Mouse (Mus musculus) neutrophil, adult 5-6 weeks (primary cell): Measurements from ENCODE around the gene Dact2. TPM values are rescaled to one million over a fixed set of nuclear protein-coding genes. Genes with fewer than 3 reads are reported as not detected.

ENCODE experiments used
- ATAC-seq: fragments of 151-379, 151-347 bp; 2 replicates; pipeline ENCODE4 v1.8.0; 2017; ENCODE audit warnings: mild to moderate bottlenecking, moderate TSS enrichment; ENCODE audit not compliant: insufficient number of reproducible peaks, poor library complexity, low FRiP score, severe bottlenecking; ENCODE audit errors: extremely low read depth
- total RNA-seq: library from RNA; stranded (forward); fragments of 200-1000 nt; gene quantifications from 2 replicates; pipeline ENCODE4 v1.2.3, GENCODE M21; 2017

Gene Dact2
- total RNA-seq, 1 experiment from 2014 or later = not detected

DNA sequence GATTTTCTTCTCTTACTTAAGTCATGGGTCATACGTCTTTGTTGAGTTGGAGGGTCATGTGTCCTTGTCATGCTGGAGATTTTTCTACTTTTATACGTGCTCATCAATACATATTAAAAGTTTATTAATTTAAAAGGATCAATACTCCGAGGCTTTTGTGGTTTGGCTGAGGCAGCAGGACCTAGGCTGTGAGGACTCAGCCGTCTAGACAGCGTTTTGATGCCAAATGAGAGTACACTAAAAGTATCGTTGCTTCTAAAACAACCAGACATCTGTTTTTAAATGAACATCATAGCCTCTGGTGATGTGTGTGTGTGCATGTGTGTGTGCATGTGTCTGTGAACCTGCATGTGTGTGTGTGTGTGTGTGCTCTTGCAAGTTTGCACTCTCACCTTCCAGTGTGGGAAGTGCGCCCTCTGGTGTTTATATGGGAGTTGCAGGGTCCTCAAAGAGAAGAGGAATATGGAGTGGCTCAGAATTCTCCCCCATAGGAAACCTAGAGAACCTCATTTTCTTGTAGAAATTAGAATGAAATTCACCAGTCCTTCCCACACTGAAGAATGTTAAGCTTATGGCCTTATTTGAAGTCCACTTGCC, 16.6 kb upstream of the Dact2 start:
- ATAC-seq = no peak

DNA sequence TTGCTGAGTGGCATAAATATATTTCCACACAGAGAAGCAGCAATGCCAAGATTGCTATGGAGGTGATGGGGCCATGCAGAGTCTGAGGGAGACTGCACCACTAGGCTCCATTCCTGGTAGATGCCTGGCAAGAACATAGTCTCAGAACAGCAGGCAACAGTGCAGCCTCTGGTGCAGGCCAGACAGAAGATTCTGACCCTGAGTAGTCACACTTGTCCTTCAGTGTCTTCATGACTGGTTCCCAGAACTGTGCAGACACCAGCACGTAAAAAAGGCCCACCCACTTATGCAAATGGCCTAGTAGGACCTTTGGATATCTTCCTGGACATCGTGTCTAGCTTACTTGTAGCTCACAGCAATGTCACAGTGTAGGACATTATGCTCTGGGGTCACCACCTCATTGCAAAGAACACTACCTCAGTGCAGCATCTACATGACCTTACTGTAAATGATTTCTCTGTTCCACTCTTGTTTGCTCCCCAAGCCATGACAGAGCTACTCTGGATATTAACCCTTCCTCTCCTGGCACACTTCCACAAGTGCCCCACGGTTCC, 9.9 kb upstream of the Dact2 start:
- no peak for ATAC-seq

DNA sequence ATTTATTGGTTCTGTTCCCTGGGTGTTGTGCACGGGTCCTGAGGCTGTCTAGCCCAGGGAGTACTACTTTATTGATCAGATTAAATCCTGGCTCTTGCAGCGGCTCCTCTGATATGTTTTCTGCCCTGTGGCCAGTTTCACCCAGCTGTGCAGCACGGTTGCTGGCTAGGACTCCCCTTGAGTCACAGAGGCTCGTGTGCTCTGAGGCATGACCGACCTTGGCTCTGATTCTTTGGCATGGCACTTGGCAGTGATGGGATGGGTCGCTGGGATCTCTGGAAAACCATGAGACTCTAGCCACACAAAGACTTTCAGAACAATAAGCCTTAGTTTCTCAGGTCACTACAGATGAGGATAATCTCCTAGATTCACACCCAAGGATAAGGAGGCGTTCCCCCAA, 8.7 kb upstream of the Dact2 start:
- no peak for ATAC-seq

DNA sequence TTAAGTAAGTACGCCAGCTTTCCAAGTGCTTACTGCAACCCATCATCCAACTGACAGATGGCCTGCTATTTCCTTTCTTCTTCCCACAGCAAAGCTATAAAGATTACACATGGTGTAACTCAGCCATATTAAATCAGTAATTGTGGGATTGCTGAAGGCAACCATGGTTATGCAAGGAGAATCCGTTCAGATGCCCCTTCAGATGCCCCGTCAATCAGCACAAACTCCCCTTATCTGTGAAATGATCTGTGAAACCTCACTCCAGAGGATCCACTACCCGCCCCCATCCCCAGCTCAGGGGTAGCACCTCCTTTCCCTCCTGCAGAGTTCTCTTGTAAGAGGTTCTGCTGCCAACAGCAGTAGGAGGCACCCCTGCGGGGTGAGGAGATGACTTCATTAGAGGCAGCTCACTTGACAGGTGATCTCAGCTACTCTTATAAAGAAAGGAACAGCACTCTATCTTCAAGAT, 3.0 kb upstream of the Dact2 start:
- no peak for ATAC-seq

DNA sequence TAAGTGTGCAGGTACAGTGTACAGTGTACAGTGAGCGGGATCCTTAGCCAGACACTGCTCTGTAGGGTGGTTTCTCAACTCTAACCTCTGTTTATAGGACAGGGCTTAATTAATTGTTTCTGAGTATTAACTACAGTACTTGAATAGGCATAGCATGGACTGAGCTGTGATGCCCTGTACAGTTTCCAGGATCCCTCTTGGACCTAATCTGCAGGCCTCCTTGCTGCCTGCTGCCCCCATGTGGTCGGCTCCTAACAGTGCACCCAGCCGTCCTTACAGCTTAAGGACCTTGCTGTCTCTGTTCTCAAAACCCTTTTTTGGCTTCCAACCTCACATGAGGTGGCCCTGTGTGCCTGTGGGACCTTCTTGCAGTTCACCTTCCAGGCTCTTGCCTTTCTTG, 2.0 kb upstream of the Dact2 start:
- ATAC-seq = no peak

DNA sequence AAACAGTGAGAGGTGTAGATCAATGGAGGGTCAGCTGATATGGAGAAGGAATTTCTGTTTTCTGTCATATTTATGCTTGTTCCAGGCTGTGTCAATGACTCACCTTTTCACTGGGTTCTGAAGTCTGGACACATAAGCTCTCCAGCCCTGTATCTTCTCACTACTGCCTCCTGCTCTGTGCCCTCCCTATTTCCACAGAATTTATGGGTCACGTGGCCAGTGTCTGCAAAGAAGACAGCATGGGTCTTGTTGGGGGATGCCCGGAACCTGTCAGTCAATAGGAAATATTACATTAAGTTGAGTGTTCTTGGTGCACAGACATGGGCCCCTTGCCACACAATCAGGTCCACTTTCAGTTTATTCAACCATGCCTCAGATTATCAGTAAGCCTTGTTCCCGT, 1.1 kb upstream of the Dact2 start:
- no peak for ATAC-seq

DNA sequence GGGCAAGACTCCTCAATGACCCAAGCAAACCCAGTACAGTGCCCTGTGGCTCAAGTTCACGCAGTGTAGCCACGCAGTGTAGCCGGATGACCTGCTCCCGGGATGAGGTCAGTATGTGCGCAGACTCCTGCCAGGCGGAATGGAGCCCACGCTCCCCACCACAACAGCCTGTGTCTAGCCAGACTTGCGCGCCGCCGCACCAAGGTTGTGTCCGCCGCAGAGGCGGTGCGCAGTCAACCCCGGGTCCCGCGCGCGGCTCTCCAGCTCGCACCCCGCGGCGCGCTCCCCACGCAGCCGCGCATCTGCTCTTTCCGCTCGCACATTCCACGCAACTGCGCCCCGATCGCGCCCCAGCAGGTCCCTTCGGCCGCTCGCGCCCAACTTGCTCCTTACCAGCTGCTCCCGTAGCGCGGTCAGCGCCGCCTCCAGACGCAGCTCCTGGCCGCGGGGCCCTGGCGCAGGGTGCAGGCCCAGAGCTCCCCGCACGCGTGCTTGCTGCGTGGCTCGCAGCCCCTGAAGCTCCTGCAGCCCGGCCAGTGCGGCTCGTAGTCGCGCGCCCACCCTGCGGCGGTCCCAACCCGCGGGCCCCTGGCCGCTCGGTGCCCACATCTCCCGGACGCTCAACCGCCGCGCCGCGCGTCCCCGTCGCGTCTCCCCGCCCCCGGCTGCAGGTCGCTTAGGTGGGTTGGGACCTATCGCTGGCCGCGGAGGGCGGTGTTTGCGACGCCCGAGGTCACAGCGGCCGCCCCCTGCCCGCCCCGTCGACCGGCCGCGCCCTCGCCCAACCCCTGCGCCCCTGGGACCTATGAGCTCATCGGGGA, 773 bp downstream of the Dact2 start:
- no peak for ATAC-seq

DNA sequence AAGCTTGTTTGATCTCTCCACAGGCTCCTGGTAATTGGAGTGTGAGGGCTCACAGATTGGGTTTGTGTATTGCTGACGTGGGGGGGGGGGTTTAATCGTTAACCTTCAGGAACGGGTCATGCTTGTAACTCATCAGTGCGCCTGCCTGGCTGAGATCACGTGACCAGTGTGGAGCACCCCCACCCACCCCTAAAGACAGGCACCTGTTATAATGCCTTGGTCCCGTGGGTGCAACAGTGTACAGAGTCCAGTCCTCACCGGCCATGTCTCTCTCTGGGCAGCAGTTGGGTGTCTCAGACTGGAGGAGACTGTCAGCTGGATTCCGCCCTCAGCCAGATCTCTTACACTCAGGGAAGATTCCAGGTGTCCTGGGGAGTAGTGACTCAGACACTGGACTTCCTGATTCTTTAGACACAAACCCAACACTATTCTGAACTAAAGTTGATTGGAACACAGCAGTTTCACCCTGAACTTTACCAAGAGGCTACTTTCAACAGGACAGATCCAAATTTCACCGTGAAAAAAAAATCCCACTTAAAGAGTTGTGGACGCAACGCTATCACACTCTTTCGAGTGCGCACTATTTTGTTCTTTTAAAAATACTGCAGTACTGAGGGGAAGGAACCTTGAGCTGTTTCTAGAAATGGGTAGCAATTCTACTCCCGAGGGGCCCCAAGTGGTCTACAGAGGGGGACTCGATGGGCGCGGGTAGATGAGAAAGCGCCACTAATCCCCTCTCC, 1.6 kb downstream of the Dact2 start:
- ATAC-seq = no peak

DNA sequence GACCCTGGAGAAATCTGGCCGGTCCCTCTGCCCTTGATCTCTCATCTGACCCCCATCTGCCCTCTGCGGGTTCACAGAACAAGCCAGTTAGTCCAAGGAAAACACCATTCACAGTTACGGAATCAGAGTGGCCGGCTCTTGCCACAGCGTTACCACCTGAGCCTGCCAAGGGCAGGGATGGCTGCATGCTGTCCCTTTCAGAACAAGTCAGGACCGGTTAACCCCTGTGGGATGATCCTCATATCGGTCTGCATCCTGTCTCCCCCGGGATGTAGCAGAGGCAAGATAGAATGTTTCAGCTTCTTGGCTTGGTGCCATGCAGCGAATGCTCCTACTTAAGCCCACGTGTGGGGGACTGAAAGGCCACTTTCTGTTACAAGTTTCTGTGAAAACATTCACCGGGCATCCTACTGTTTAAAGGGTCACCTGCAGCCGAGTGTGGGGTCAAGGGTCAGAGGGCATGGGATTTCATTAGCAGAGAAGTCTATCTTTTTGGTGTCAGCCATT, 2.8 kb downstream of the Dact2 start:
- ATAC-seq = no peak

DNA sequence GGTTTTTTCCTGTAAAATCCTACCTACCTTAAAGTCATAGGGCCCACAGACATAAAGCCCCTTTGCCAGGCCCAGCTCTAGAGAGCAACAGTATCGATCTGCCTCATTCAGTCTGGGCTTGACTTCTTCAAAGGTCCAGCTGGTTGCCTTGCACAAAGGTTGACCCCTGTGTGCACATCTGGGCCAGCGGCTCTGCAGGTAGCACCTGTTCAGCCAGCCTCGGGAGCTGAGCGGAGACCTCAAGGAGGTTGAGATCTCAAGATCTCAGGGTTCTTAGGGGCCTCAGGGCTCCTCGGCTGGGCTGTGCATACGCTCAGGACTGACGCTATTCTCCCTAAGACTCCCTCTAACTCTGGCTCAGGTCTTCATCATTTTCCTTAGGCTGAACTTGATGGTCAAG, 3.9 kb downstream of the Dact2 start:
- no peak for ATAC-seq

DNA sequence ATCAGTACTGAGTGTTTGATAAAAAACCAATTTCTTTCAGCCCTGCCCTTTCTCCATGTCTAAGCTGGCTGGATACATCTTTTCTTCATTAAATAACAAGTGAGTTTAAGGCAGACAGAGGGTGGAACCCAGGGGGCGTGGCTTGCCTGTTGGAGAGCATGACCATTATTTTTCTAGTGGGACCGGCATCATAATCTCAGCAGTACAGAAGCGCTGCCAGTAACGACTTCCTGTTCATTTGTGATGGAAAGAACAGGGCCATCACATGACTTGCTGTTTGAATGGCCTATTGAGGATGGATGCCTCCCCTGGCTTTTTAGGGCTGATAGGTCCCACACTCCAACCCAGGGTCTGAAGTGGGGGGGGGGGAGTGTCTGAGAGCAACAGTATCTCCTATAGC, 4.5 kb downstream of the Dact2 start:
- no peak for ATAC-seq

DNA sequence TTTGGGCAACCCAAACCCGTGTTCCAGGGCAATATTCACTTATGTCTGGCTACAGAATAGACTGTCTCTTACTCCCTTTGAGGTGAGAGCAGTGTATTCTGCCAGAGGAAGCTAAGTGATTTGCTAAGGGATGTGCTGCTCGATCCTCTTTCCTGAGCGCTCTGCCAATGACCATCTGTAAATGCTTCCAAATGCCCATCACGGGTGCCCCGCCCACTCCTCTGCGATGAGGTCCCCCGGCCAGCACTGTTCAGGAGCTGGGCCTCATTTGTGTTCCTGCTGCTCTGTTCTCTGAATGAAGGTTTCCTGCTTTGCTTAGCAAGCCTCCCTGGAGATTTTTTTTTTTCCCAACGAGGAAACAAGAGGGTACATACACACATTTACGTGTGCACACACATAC, 11.2 kb downstream of the Dact2 start:
- no peak for ATAC-seq

DNA sequence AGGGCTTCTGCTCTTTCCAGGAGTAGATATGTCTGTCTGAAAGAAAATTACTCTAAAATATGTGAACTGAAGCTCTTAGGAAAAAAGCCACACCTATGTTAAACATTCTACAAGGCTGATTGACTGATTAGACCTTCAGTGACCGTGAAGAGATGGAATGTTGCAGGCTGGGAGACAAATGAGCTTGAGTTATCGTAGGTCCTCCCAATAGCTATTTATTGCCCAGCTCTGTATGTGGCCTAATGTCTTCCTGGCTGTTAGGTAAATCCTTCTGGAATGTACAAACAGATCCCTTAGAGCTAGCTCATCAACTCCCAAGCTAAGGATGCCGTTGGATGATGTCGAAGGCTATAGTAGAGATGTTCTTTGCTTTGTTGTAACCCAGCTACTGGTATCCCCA, 11.7 kb downstream of the Dact2 start:
- no peak for ATAC-seq

DNA sequence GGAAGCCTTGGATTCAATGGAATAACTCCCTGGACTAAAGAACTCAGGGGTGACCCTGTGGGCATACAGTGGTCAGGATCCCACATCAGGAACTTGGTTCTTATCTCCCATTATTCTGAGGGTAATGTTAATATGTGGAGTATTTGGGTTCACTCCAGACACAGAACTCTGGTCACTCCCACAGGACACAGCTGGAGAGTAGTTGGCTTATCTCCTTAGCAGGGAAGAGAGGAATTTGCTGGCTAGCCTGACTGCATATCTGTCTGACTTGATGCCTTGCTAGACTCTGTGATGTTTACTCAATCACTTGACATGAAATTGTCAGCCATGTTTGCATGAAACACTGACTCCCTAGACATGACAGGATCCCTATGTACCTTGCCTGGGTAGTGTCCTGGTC, 15.6 kb downstream of the Dact2 start:
- no peak for ATAC-seq

DNA sequence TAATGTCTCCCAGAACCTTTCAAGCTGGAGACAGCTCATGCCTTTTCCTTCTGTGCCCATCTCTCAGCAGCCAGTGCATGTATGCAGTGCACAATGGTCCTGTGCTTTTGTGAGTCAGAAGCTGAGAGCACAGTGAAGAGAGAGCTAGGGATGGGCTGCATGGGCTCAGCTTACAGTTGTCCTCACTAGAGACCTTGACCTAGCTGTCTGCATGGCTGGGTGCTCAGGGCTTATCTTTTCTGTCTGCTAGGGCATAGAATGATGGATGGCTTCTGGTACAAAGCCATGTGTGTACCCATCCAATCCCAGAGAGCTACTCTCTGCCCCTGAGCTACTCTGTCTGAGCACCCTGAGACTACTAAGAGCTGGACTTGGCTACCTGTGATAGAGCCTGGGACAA, 17.0 kb downstream of the Dact2 start:
- ATAC-seq = no peak

DNA sequence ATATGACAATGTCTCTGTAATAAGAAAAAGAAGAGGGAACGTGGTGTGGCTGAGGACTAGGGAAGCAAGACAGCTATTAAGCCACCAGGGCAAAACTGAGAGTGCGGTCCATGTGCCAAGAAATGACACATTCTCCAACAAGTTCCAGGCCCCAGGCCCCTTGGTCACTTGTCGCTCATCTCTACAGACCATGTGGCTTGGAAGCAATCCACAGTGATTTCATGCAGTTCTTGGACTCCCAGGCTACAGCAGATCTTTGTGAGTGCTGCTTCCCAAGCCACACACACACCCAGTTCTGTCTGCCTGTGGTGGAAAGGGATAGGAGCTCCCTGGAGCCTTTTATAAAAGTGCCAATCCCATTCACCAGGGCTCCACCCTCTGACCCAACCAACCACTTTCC, 17.9 kb downstream of the Dact2 start:
- no peak for ATAC-seq

DNA sequence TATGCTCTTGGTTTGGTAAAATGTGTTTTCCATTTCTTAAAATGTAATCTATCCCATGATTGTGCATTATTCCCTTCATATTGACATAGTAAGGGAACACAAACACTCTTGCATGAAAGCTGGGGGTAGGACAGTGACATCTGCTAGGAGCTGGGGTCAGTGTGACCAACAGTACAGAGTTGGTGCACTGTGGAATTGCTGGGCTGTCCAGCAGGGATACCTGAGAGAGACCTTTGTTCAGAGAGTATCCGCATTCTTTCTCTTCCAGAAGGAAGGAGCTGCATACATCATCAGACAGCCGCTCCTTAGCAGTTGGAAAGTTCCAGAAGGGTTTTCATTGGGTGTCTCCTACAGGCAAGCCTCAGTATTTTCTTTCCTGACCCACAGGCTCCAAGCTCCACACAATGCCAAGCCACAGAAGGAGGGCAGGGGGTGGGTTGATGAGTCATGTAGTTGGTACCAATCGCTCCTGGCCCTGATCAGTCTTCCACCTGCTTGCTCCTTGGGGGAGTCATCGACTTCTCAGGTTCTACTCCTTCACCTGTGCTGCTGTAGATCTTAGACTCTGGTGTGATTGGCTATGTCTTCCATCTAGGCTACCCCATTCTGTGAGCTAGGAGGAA, 19.8 kb downstream of the Dact2 start:
- ATAC-seq = no peak

DNA sequence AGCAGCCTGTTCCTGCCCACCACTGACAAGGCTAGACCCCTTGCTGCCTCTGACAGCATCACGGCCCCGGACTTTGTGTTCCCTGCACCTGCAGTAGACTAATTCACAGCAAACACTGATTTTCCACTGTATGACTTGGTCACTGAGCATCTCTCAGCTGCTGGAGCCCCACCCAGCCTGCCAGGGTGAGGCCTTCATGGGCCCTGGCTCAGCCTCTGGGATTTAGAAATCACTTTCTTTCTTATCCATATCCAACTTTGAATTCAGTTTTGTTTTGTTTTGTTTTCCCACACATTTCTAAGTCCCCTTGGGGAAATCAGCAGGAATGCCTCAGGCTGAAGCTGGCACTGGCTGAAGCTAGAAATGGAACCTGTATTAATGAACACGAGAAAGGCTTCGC, 20.4 kb downstream of the Dact2 start:
- no peak for ATAC-seq

DNA sequence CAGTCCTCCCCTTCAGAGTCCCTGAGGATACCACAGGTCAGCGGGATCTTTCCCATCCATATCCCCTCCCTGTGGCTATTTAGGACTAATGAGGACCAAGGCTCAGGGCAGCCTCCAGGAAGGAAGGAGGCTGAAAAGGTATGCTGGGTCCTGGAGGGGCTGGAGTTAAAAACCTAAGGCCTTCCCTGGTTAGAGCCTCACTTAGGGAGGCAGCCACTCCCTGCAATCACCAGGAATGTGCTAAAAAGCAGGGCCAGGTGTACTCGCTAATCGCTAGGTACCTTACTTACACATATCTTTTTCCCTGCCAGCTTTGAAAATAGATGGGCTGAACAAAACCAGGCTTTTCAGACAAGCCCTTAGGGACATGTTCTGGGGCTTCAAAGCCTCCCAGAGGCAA, 21.2 kb downstream of the Dact2 start:
- no peak for ATAC-seq
